Mouse (Mus musculus): ENCODE data around the gene Rhbdl1. TPM values are rescaled to one million over a fixed set of nuclear protein-coding genes. Genes with fewer than 3 reads are reported as not detected.
A peak's percentile ranks its signal among the peaks of the same experiment; 100 is the strongest.
"Not testable (repeated sequence)": the region's sequence is repeated elsewhere in the genome, so short reads cannot be mapped to it uniquely, and the experiment has no call there.

Rhbdl1 gene
- total RNA-seq, 2 experiments from 2014 or later = 40.6 to 42.4 TPM

- no peak for DNase-seq (ENCODE audit: low spot score in 2 of 2)
Measured at GRCm38 (mm10) chr17:25873405-25874147, 36.5 kb upstream of the Rhbdl1 start.

GRCm38 (mm10) chr17:25872676-25873075 lies 35.6 kb upstream of the Rhbdl1 start:
- no peak for DNase-seq (ENCODE audit: low spot score in 2 of 2)

- not testable (repeated sequence) for DNase-seq (ENCODE audit: low spot score in 2 of 2)
Measured at GRCm38 (mm10) chr17:25871566-25871965, 34.5 kb upstream of the Rhbdl1 start.

- DNase-seq (ENCODE audit: low spot score in 2 of 2) = no peak
Measured at GRCm38 (mm10) chr17:25869954-25870353, 32.9 kb upstream of the Rhbdl1 start.

GRCm38 (mm10) chr17:25869498-25869897 lies 32.4 kb upstream of the Rhbdl1 start:
- no peak for DNase-seq (ENCODE audit: low spot score in 2 of 2)

- peak; percentile 76 to 79 for DNase-seq (ENCODE audit: low spot score in 2 of 2)
Measured at GRCm38 (mm10) chr17:25868601-25869191, 31.6 kb upstream of the Rhbdl1 start, which contains the start of gene Mcrip2. Gene Mcrip2 (minus strand): TSS chr17:25868764.

GRCm38 (mm10) chr17:25867836-25868600 lies 30.9 kb upstream of the Rhbdl1 start:
- DNase-seq (ENCODE audit: low spot score in 2 of 2) = no peak

GRCm38 (mm10) chr17:25867509-25867835 lies 30.4 kb upstream of the Rhbdl1 start:
- no peak for DNase-seq (ENCODE audit: low spot score in 2 of 2)

GRCm38 (mm10) chr17:25866172-25866571 lies 29.1 kb upstream of the Rhbdl1 start:
- DNase-seq (ENCODE audit: low spot score in 2 of 2) = no peak

- no peak for DNase-seq (ENCODE audit: low spot score in 2 of 2)
Measured at GRCm38 (mm10) chr17:25865288-25865687, 28.2 kb upstream of the Rhbdl1 start.

- DNase-seq (ENCODE audit: low spot score in 2 of 2) = no peak
Measured at GRCm38 (mm10) chr17:25864311-25864710, 27.2 kb upstream of the Rhbdl1 start.

GRCm38 (mm10) chr17:25863681-25864080 lies 26.6 kb upstream of the Rhbdl1 start:
- DNase-seq (ENCODE audit: low spot score in 2 of 2) = no peak

GRCm38 (mm10) chr17:25861704-25862612 lies 24.9 kb upstream of the Rhbdl1 start:
- no peak for DNase-seq (ENCODE audit: low spot score in 2 of 2)

- peak; percentile 94 to 95 for DNase-seq (ENCODE audit: low spot score in 2 of 2)
Measured at GRCm38 (mm10) chr17:25860832-25861703, 24.0 kb upstream of the Rhbdl1 start, which contains the start of gene Wdr90. Gene Wdr90 (minus strand): TSS chr17:25861501.

- DNase-seq (ENCODE audit: low spot score in 2 of 2) = no peak
Measured at GRCm38 (mm10) chr17:25860229-25860628, 23.1 kb upstream of the Rhbdl1 start.

- peak; percentile 96 for DNase-seq (ENCODE audit: low spot score in 2 of 2)
Measured at GRCm38 (mm10) chr17:25844396-25844901, 7.4 kb upstream of the Rhbdl1 start, which contains the start of gene Rhot2. Gene Rhot2 (minus strand): TSS chr17:25844851.

- peak; percentile 25 to 44 for DNase-seq (ENCODE audit: low spot score in 2 of 2)
Measured at GRCm38 (mm10) chr17:25843636-25844395, 6.7 kb upstream of the Rhbdl1 start.

GRCm38 (mm10) chr17:25843122-25843521 lies 6.0 kb upstream of the Rhbdl1 start:
- no peak for DNase-seq (ENCODE audit: low spot score in 2 of 2)

- DNase-seq (ENCODE audit: low spot score in 2 of 2) = no peak
Measured at GRCm38 (mm10) chr17:25842509-25842908, 5.4 kb upstream of the Rhbdl1 start.

All from left cerebral cortex, adult 18-20 months (tissue).